Mouse (Mus musculus) intestine, embryonic 14.5 days (tissue): Measurements from ENCODE around the gene St3gal4. TPM values are rescaled to one million over a fixed set of nuclear protein-coding genes. Genes with fewer than 3 reads are reported as not detected.
A peak's percentile ranks its signal among the peaks of the same experiment; 100 is the strongest.

ENCODE experiments used
- ATAC-seq: fragments of 200-750 bp; cut with Nextera tagmentation; replicated peaks from 2 replicates; pipeline ENCODE4 v1.8.0; 2017; ENCODE audit warnings: low read depth, moderate number of reproducible peaks, moderate TSS enrichment, moderate library complexity; ENCODE audit not compliant: low FRiP score, low TSS enrichment
- DNase-seq: peaks from one replicate; pipeline ENCODE4 v3.0.0-alpha.2; 2018; ENCODE audit warnings: low spot score
- H3K27ac ChIP-seq: fragments of 300-500 bp; sonication (generic); 2 replicates; pipeline ENCODE4 v1.5.1; 2014; ENCODE audit warnings: low read depth, mild to moderate bottlenecking, control low read depth
- H3K27me3 ChIP-seq: fragments of 300-500 bp; sonication (generic); replicated peaks from 2 replicates; pipeline ENCODE4 v1.6.1; 2014; ENCODE audit warnings: low read length, control low read depth; ENCODE audit not compliant: control insufficient read depth, insufficient read depth
- H3K36me3 ChIP-seq: fragments of 300-500 bp; sonication (generic); 2 replicates; pipeline ENCODE4 v1.6.1; 2014; ENCODE audit warnings: low read length, control low read depth; ENCODE audit not compliant: control insufficient read depth, insufficient read depth
- H3K4me1 ChIP-seq: fragments of 300-500 bp; sonication (generic); replicated peaks from 2 replicates; pipeline ENCODE4 v1.6.1; 2014; ENCODE audit warnings: low read length, control low read depth, mixed read lengths; ENCODE audit not compliant: control insufficient read depth, insufficient read depth
- H3K4me2 ChIP-seq: fragments of 300-500 bp; sonication (generic); 2 replicates; pipeline ENCODE4 v1.6.1; 2014; ENCODE audit warnings: low read length
- H3K4me3 ChIP-seq: fragments of 300-500 bp; sonication (generic); 2 replicates; pipeline ENCODE4 v1.5.1; 2014; ENCODE audit warnings: low read depth, low read length, control low read depth, mixed read lengths
- H3K9ac ChIP-seq: fragments of 300-500 bp; sonication (generic); 2 replicates; pipeline ENCODE4 v1.6.1; 2014; ENCODE audit warnings: mild to moderate bottlenecking, low read length
- H3K9me3 ChIP-seq: fragments of 300-500 bp; sonication (generic); 2 replicates; pipeline ENCODE4 v1.6.1; 2016; ENCODE audit warnings: low read length, control low read depth; ENCODE audit not compliant: control insufficient read depth
- WGBS: fragments of 180-500 bp; shearing (Covaris S2); extraction: QIAGEN DNeasy Blood & Tissue Kit; methylation state at CpG from one replicate; pipeline ENCODE4 v1.1.7; 2014; 5-methylcytosine and 5-hydroxymethylcytosine counted together
- polyA plus RNA-seq: library from polyadenylated mRNA; unstranded; fragments of >200 nt; fragmentation: Nextera tagmentation; extraction: Ambion mirVana; gene quantifications from 2 replicates; pipeline ENCODE4 v1.2.1, GENCODE M21; 2014

The St3gal4 gene
- polyA plus RNA-seq, 1 experiment from 2014 or later = 34.1 TPM

GRCm38 (mm10) chr9:35105884-35106880 lies 12.9 kb downstream of the St3gal4 start:
- no peak overlapping the region for H3K4me2 ChIP-seq
- H3K27me3 ChIP-seq = no peaks in the 10 kb centered on the region
- H3K27ac ChIP-seq = 0 out of 2 replicates have a peak overlapping the region, but pooled peaks have one; percentile 29
- WGBS = 54% methylated on average over 15 of the region's 15 CpGs
- no peak for DNase-seq
- peaks cover 8% of the 10 kb centered on the region for H3K4me1 ChIP-seq
- ATAC-seq = peak; percentile 90
- no peaks in the 10 kb centered on the region for H3K9me3 ChIP-seq
- H3K4me3 ChIP-seq = no peak overlapping the region
- no peak overlapping the region for H3K9ac ChIP-seq
- no peaks in the 10 kb centered on the region for H3K36me3 ChIP-seq

- ATAC-seq = peak; percentile 24; the same call in 1 of the 2 replicates
These were observed 13.6 kb downstream of the St3gal4 start for GRCm38 (mm10) chr9:35105438-35105837.

GRCm38 (mm10) chr9:35104711-35105110 lies 14.4 kb downstream of the St3gal4 start:
- DNase-seq (no peak), ATAC-seq (no peak)
- WGBS = 85% methylated on average over 4 of the region's 4 CpGs
- Histone ChIP-seq H3K9ac (no peak overlapping the region), H3K36me3 (no peaks in the 10 kb centered on the region), H3K4me3 (no peak overlapping the region), H3K9me3 (no peaks in the 10 kb centered on the region), H3K27me3 (no peaks in the 10 kb centered on the region), H3K4me1 (peaks cover 8% of the 10 kb centered on the region), H3K27ac (no peak overlapping the region), H3K4me2 (no peak overlapping the region)

More at GRCm38 (mm10) chr9:35105438-35105837, 13.6 kb downstream of the St3gal4 start:
- H3K27me3 ChIP-seq = no peaks in the 10 kb centered on the region
- no peaks in the 10 kb centered on the region for H3K9me3 ChIP-seq
- no peak overlapping the region for H3K9ac ChIP-seq
- DNase-seq = no peak
- H3K4me3 ChIP-seq = no peak overlapping the region
- 0 out of 2 replicates have a peak overlapping the region, but pooled peaks have one; percentile 29 for H3K27ac ChIP-seq
- no peaks in the 10 kb centered on the region for H3K36me3 ChIP-seq
- peaks cover 8% of the 10 kb centered on the region for H3K4me1 ChIP-seq
- WGBS = 58% methylated on average over 2 of the region's 2 CpGs
- no peak overlapping the region for H3K4me2 ChIP-seq

GRCm38 (mm10) chr9:35098762-35099161 lies 20.3 kb downstream of the St3gal4 start:
- no peaks in the 10 kb centered on the region for H3K4me1 ChIP-seq
- H3K4me3 ChIP-seq = no peak overlapping the region
- H3K36me3 ChIP-seq = no peaks in the 10 kb centered on the region
- H3K4me2 ChIP-seq = no peak overlapping the region
- ATAC-seq (no peak), DNase-seq (no peak)
- no peaks in the 10 kb centered on the region for H3K9me3 ChIP-seq
- H3K9ac ChIP-seq = no peak overlapping the region
- H3K27ac ChIP-seq = no peak overlapping the region
- 83% methylated on average over 4 of the region's 4 CpGs for WGBS
- no peaks in the 10 kb centered on the region for H3K27me3 ChIP-seq

GRCm38 (mm10) chr9:35097901-35098300 lies 21.2 kb downstream of the St3gal4 start:
- H3K9ac ChIP-seq = no peak overlapping the region
- H3K4me2 ChIP-seq = no peak overlapping the region
- H3K27ac ChIP-seq = no peak overlapping the region
- no peak overlapping the region for H3K4me3 ChIP-seq
- H3K36me3 ChIP-seq = no peaks in the 10 kb centered on the region
- 82% methylated on average over 4 of the region's 4 CpGs for WGBS
- ATAC-seq (no peak), DNase-seq (no peak)
- no peaks in the 10 kb centered on the region for H3K9me3 ChIP-seq
- H3K27me3 ChIP-seq = no peaks in the 10 kb centered on the region
- H3K4me1 ChIP-seq = no peaks in the 10 kb centered on the region

GRCm38 (mm10) chr9:35095726-35096125 lies 23.3 kb downstream of the St3gal4 start:
- H3K27ac ChIP-seq = no peak overlapping the region
- no peak for DNase-seq
- ATAC-seq = no peak
- H3K4me2 ChIP-seq = no peak overlapping the region
- 54% methylated on average over 1 of the region's 1 CpGs for WGBS
- no peaks in the 10 kb centered on the region for H3K4me1 ChIP-seq
- H3K36me3 ChIP-seq = no peaks in the 10 kb centered on the region
- no peak overlapping the region for H3K9ac ChIP-seq
- no peak overlapping the region for H3K4me3 ChIP-seq
- no peaks in the 10 kb centered on the region for H3K27me3 ChIP-seq
- H3K9me3 ChIP-seq = no peaks in the 10 kb centered on the region

GRCm38 (mm10) chr9:35093350-35093749 lies 25.7 kb downstream of the St3gal4 start:
- Histone ChIP-seq H3K4me2 (no peak overlapping the region), H3K27ac (no peak overlapping the region), H3K9me3 (no peaks in the 10 kb centered on the region), H3K36me3 (no peaks in the 10 kb centered on the region), H3K9ac (no peak overlapping the region), H3K4me1 (no peaks in the 10 kb centered on the region), H3K27me3 (no peaks in the 10 kb centered on the region), H3K4me3 (no peak overlapping the region)
- ATAC-seq = no peak
- WGBS = 86% methylated on average over 3 of the region's 3 CpGs
- DNase-seq = no peak

GRCm38 (mm10) chr9:35092904-35093303 lies 26.2 kb downstream of the St3gal4 start:
- Histone ChIP-seq H3K9ac (no peak overlapping the region), H3K4me1 (no peaks in the 10 kb centered on the region), H3K27me3 (no peaks in the 10 kb centered on the region), H3K36me3 (no peaks in the 10 kb centered on the region), H3K4me3 (no peak overlapping the region), H3K9me3 (no peaks in the 10 kb centered on the region), H3K4me2 (no peak overlapping the region), H3K27ac (no peak overlapping the region)
- no peak for ATAC-seq
- DNase-seq = no peak
- whole genome bisulfite sequencing = 94% methylated on average over 2 of the region's 2 CpGs
